Mouse (Mus musculus): Measurements from ENCODE around the gene Ccl9.

Gene Ccl9

DNA sequence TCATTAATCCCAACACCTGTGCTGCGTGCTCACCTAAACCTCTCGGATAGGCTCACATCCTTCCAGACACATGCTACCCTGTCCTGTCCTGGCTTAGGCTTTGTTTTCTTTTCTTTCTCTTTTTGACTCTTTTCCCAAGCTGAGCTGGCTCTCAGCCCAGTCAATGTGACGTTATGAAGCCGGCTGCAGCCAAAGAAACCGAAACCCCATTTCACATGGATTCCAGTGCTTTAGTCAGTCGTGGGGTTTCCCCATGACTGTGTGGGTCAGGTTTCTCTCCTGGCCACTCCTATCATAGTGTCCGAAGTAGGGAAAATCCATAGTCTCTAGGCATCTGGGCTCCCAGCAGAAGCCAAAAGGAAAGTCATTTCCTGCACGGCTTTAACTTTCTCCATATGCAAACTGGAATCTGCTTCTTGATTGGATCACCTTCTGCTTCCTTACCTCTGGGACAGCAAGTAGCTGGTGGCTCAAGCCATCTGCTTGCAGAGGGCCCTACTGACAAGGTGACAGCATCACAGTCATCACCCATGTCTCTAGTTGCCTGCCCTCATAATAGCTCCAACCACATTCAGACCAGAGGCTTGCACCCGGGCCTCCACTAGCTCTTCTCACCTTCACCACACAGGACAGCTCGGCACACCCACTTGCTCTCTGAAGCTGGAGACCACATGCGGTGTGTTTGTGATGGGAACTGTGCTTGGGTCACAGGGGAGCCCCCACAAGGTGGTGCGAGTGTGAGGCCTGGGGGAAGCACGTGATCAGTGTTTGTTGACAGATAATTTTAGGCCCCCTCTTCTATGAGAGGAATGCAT, 43.6 kb downstream of the Ccl9 start:
- peak; percentile 62 for DNase-seq

DNA sequence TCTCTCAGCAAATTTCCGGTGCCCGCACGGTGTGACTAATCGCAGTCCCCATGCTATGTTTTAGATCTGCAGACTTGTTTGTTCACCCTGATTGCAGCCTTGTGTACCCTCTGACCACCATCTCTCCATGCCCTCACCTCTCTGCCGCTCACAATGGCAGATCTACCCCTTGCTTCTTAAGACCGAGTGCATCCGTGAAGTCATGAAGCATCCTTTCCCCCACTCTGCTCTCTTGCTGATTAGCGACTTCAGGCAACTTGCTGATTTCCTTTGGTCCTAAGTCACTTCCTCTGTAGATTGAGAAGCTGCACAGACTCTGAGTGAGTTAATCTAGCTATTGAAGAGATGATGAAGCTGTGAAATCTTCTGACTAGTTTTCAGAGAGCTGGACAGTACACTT, 44.3 kb downstream of the Ccl9 start:
- no peak for DNase-seq

DNA sequence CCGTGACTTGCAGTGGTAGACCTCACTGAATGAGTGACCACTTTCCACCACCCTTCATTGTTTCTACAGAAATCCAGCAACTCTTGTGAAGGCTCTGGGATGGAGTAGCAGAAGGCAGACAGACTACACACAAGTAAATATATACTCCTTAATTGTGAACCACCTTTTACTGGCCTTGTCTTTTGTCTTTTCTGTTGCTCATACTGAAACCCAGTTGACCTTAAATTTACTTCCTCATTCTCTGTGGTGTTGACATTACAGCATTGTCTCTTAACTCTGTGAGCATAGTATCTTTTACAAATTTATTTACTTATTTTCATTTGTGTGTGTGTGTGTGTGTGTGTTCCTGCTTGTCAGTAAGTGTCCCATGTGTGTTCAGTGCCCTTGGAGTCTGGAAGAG, 45.2 kb downstream of the Ccl9 start:
- no peak for DNase-seq

DNA sequence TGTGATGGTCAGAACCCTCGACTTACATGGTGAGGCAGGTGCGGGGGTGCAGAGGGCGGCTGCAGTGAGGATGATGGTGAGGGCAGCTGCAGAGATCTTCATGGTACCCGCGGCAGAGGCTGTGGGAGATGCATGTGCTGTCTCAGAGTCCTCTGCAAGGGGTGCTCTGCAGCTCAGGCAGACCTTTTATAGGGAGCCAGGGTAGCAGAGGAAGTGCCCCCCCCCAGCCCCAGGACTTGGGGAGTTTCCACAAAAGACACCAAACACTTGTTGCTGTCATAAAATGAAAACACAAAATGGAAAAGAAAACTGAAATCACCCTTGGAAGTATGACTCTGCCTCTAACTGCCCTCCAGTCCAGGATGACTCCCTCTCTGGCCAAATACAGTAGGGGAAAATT, 48.1 kb downstream of the Ccl9 start, which contains the start of gene Ccl5:
Ccl5 (minus strand) TSS at position 159 of the 400 bp plus-strand sequence.
- DNase-seq: no peak

DNA sequence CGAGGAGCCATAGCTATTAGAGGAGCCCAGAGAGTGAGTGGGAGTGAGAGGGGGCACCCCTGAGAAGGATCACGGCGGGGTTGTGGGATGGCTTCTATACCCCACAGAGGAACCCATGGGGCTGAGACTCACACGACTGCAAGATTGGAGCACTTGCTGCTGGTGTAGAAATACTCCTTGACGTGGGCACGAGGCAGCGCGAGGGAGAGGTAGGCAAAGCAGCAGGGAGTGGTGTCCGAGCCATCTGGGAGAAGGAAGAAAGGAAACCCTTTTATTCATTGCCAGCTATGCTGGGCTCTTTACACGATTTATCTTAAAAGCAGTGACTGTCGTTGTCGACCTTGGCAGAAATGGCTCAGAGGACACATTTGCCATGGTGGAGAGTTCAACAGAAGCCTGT, 49.4 kb downstream of the Ccl9 start:
- DNase-seq: peak; percentile 14

All from right cerebral cortex, adult 18-20 months (tissue).